In genomic region chr10:112051220-112051619, GRCm38 (mm10) we compare ENCODE assay signal across 24 mouse cellular contexts. TPM values are rescaled to one million over a fixed set of nuclear protein-coding genes. Genes with fewer than 3 reads are reported as not detected.
DNase-seq lines count a peak whose midpoint lies in the region; ATAC-seq and TF ChIP-seq lines count a peak whose summit lies in the region.
"Had no signal": no experiment of that assay in that cellular context is flagged by ENCODE, and none has a peak within 500 bp of the region (broad histone marks: within the 10 kb centered on the region; RNA-seq: fewer than 3 reads in every experiment).

No protein-coding gene starts in this region.

- DNase-seq in kidney, adult 2 months, result peak; percentile 4
- DNase-seq in left cerebral cortex, postnatal 10 days (ENCODE audit: extremely low spot score in 1 of 2, low spot score in 2 of 2), result no peak
- no peak for DNase-seq in heart, postnatal 25 days (ENCODE audit: low spot score)
- DNase-seq: adrenal gland, postnatal 36 days; B cell, adult 2 months; gastrocnemius, postnatal 10 days; heart, postnatal 36 days; layer of hippocampus, adult 9-11 months; right cerebral cortex, postnatal 4 days had no signal

- H3K9ac ChIP-seq in kidney, embryonic 14.5 days (ENCODE audit: low read depth, low read length), result no peak overlapping the region
- no peak overlapping the region for H3K9ac ChIP-seq in heart, embryonic 12.5 days
- H3K9ac ChIP-seq: forebrain, postnatal 0 days; limb, embryonic 15.5 days; lung, embryonic 14.5 days had no signal

- intact Hi-C loops in left cerebral cortex, postnatal 10 days (cut with DNase I), result no loop called here
- intact Hi-C loops in heart, postnatal 25 days (cut with DNase I), result no loop called here

- no peak for ATAC-seq in kidney, embryonic 14.5 days (ENCODE audit: low FRiP score, low TSS enrichment)
- peak; percentile 60 for ATAC-seq in CD4-positive, CD25-positive, alpha-beta regulatory T cell, adult 4 months
- ATAC-seq in granulocyte monocyte progenitor cell, adult 5-6 weeks (replicated peaks; ENCODE audit: poor library complexity, severe bottlenecking), result peak; percentile 96
- ATAC-seq in neutrophil, adult 5-6 weeks (ENCODE audit: extremely low read depth, insufficient number of reproducible peaks, low FRiP score, poor library complexity, severe bottlenecking), result peak; percentile 91
- ATAC-seq in heart, embryonic 12.5 days (ENCODE audit: insufficient number of reproducible peaks, low FRiP score), result no peak
- ATAC-seq: activated CD4-positive, CD25-positive, alpha-beta regulatory T cell, adult 4 months; forebrain, postnatal 0 days had no signal

- H3K4me2 ChIP-seq in kidney, embryonic 14.5 days (replicated peaks; ENCODE audit: low read depth, low read length), result no peak overlapping the region
- H3K4me2 ChIP-seq in heart, embryonic 12.5 days, result no peak overlapping the region
- H3K4me2 ChIP-seq: limb, embryonic 15.5 days; lung, embryonic 14.5 days; midbrain, embryonic 11.5 days had no signal

- no peak overlapping the region for H3K4me3 ChIP-seq in kidney, adult 2 months (ENCODE audit: insufficient read depth, low read depth, low read length)
- H3K4me3 ChIP-seq in kidney, embryonic 14.5 days (ENCODE audit: low read length), result no peak overlapping the region
- H3K4me3 ChIP-seq in heart, embryonic 12.5 days, result no peak overlapping the region
- H3K4me3 ChIP-seq: limb, embryonic 15.5 days had no signal

- no peak for TF ChIP-seq POLR2A in kidney, adult 2 months (IDR thresholded peaks at IDR 0.05; ENCODE audit: low read depth, low read length)

- H3K27me3 ChIP-seq in kidney, adult 2 months (replicated peaks; ENCODE audit: control insufficient read depth, insufficient read depth, low read length), result no peaks in the 10 kb centered on the region
- no peaks in the 10 kb centered on the region for H3K27me3 ChIP-seq in kidney, embryonic 14.5 days (ENCODE audit: control insufficient read depth, insufficient read depth, low read length)
- no peaks in the 10 kb centered on the region for H3K27me3 ChIP-seq in heart, embryonic 12.5 days (replicated peaks)
- H3K27me3 ChIP-seq: limb, embryonic 15.5 days had no signal

- H3K36me3 ChIP-seq in kidney, adult 2 months (ENCODE audit: control insufficient read depth, insufficient read depth, low read length), result no peaks in the 10 kb centered on the region
- no peaks in the 10 kb centered on the region for H3K36me3 ChIP-seq in kidney, embryonic 14.5 days (ENCODE audit: control insufficient read depth, insufficient read depth, low read length)
- no peaks in the 10 kb centered on the region for H3K36me3 ChIP-seq in heart, embryonic 12.5 days
- H3K36me3 ChIP-seq: limb, embryonic 15.5 days had no signal

- no peak overlapping the region for H3K27ac ChIP-seq in kidney, adult 2 months (ENCODE audit: insufficient read depth, low read depth, low read length)
- no peak overlapping the region for H3K27ac ChIP-seq in kidney, embryonic 14.5 days (ENCODE audit: low read depth, low read length)
- no peak overlapping the region for H3K27ac ChIP-seq in heart, embryonic 12.5 days (ENCODE audit: poor library complexity, severe bottlenecking)
- H3K27ac ChIP-seq: limb, embryonic 15.5 days had no signal

- TF ChIP-seq CTCF in kidney, adult 2 months (conservative IDR thresholded peaks at IDR 0.05; ENCODE audit: insufficient read depth, insufficient read length, low read depth, low read length), result no peak

- H3K4me1 ChIP-seq in kidney, adult 2 months (ENCODE audit: control insufficient read depth, insufficient read depth, low read length), result no peaks in the 10 kb centered on the region
- H3K4me1 ChIP-seq in kidney, embryonic 14.5 days (ENCODE audit: control insufficient read depth, insufficient read depth, low read length), result no peaks in the 10 kb centered on the region
- no peaks in the 10 kb centered on the region for H3K4me1 ChIP-seq in heart, embryonic 12.5 days (replicated peaks)
- H3K4me1 ChIP-seq: limb, embryonic 15.5 days had no signal

- H3K9me3 ChIP-seq in kidney, embryonic 14.5 days (ENCODE audit: control insufficient read depth, low read length), result no peaks in the 10 kb centered on the region
- no peaks in the 10 kb centered on the region for H3K9me3 ChIP-seq in heart, embryonic 12.5 days (replicated peaks)
- H3K9me3 ChIP-seq: limb, embryonic 15.5 days had no signal

RNA-seq across cellular contexts. Expression of gene Glipr1l1, which starts 8.8 kb away (rescaled TPM):
- polyA plus RNA-seq in kidney, adult 2 months (2012; rRNA removed), result not detected in 2 replicates
- polyA plus RNA-seq in kidney, embryonic 14.5 days (2014; fragmentation: Nextera tagmentation; extraction: Ambion mirVana), result not detected in 2 replicates
- polyA plus RNA-seq in CD4-positive, CD25-positive, alpha-beta regulatory T cell, adult 4 months (2017; shearing (Covaris generic)), result not detected
- not detected in 2 replicates for total RNA-seq in granulocyte monocyte progenitor cell, adult 5-6 weeks (2014; fragmentation: Nextera tagmentation)
- not detected in 2 replicates for total RNA-seq in granulocyte monocyte progenitor cell, adult 5-6 weeks (2017)
- not detected in 2 replicates for total RNA-seq in neutrophil, adult 5-6 weeks (2017)
- not detected for total RNA-seq in left cerebral cortex, postnatal 10 days (2021)
- total RNA-seq in heart, postnatal 25 days (2021), result not detected
- not detected in 2 replicates for polyA plus RNA-seq in heart, embryonic 12.5 days (2016; fragmentation: Nextera tagmentation; extraction: Ambion mirVana)
- total RNA-seq: adrenal gland, postnatal 36 days; gastrocnemius, postnatal 10 days; heart, adult 8-10 months; heart, postnatal 36 days; left cerebral cortex, postnatal 14 days had no signal
- polyA plus RNA-seq: activated CD4-positive, CD25-positive, alpha-beta regulatory T cell, adult 4 months; embryonic facial prominence, embryonic 11.5 days; limb, embryonic 15.5 days; lung, embryonic 14.5 days; midbrain, embryonic 11.5 days; neural tube, embryonic 11.5 days; thymus, postnatal 0 days had no signal

RNA-seq across cellular contexts. Expression of gene Glipr1l2, which starts 31.9 kb away (rescaled TPM):
- polyA plus RNA-seq in kidney, adult 2 months (2012; rRNA removed), result not detected in 2 replicates
- not detected in 2 replicates for polyA plus RNA-seq in kidney, embryonic 14.5 days (2014; fragmentation: Nextera tagmentation; extraction: Ambion mirVana)
- polyA plus RNA-seq in CD4-positive, CD25-positive, alpha-beta regulatory T cell, adult 4 months (2017; shearing (Covaris generic)), result under 1 TPM in 1 of 2 experiments, not detected in 1; 0.47 TPM
- not detected in 2 replicates for total RNA-seq in granulocyte monocyte progenitor cell, adult 5-6 weeks (2014; fragmentation: Nextera tagmentation)
- not detected in 2 replicates for total RNA-seq in granulocyte monocyte progenitor cell, adult 5-6 weeks (2017)
- total RNA-seq in neutrophil, adult 5-6 weeks (2017), result not detected in 2 replicates
- not detected for total RNA-seq in left cerebral cortex, postnatal 10 days (2021)
- total RNA-seq in heart, postnatal 25 days (2021), result not detected
- not detected in 2 replicates for polyA plus RNA-seq in heart, embryonic 12.5 days (2016; fragmentation: Nextera tagmentation; extraction: Ambion mirVana)
- total RNA-seq: adrenal gland, postnatal 36 days; forebrain, postnatal 0 days; gastrocnemius, postnatal 10 days; heart, adult 8-10 months; heart, postnatal 36 days; left cerebral cortex, postnatal 14 days had no signal
- polyA plus RNA-seq: activated CD4-positive, CD25-positive, alpha-beta regulatory T cell, adult 4 months; embryonic facial prominence, embryonic 11.5 days; forebrain, postnatal 0 days; limb, embryonic 15.5 days; lung, embryonic 14.5 days; midbrain, embryonic 11.5 days; neural tube, embryonic 11.5 days; thymus, postnatal 0 days had no signal

RNA-seq across cellular contexts. Expression of gene Glipr1, which starts 48.8 kb away (rescaled TPM):
- polyA plus RNA-seq in kidney, adult 2 months (2012; rRNA removed), result 1.7 and 4.9 TPM in 2 replicates
- polyA plus RNA-seq in kidney, embryonic 14.5 days (2014; fragmentation: Nextera tagmentation; extraction: Ambion mirVana), result 0.99 and 1.3 TPM in 2 replicates
- polyA plus RNA-seq in CD4-positive, CD25-positive, alpha-beta regulatory T cell, adult 4 months (2017; shearing (Covaris generic)), result 100 to 1,000 TPM; 116 to 144 TPM
- total RNA-seq in granulocyte monocyte progenitor cell, adult 5-6 weeks (2014; fragmentation: Nextera tagmentation), result 496 and 560 TPM in 2 replicates
- total RNA-seq in granulocyte monocyte progenitor cell, adult 5-6 weeks (2017), result 506 and 574 TPM in 2 replicates
- total RNA-seq in neutrophil, adult 5-6 weeks (2017), result 370 and 378 TPM in 2 replicates
- total RNA-seq in left cerebral cortex, postnatal 10 days (2021), result 1 to 10 TPM; 1.1 to 1.8 TPM
- total RNA-seq in heart, postnatal 25 days (2021), result 1 to 10 TPM; 1.3 to 2.0 TPM
- 1.6 and 2.6 TPM in 2 replicates for polyA plus RNA-seq in heart, embryonic 12.5 days (2016; fragmentation: Nextera tagmentation; extraction: Ambion mirVana)

Comparison
In these comparisons a context has a peak if more than half of its experiments do, and no peak if none do; other contexts are left out.
1. ATAC-seq: peak in CD4-positive, CD25-positive, alpha-beta regulatory T cell, adult 4 months (single experiment), granulocyte monocyte progenitor cell, adult 5-6 weeks (single experiment) and neutrophil, adult 5-6 weeks (single experiment); none in kidney, embryonic 14.5 days (single experiment) and heart, embryonic 12.5 days (single experiment).
2. RNA of gene Glipr1, which starts 48.8 kb away (total RNA-seq): 496 to 574 TPM in granulocyte monocyte progenitor cell, adult 5-6 weeks and 370 to 378 TPM in neutrophil, adult 5-6 weeks; 1.3 to 2.0 TPM in heart, postnatal 25 days and 1.1 to 1.8 TPM in left cerebral cortex, postnatal 10 days; every median in the first group is over 100 times any median in the second.